Mouse (Mus musculus): ENCODE results near the gene A930004D18Rik.

DNA sequence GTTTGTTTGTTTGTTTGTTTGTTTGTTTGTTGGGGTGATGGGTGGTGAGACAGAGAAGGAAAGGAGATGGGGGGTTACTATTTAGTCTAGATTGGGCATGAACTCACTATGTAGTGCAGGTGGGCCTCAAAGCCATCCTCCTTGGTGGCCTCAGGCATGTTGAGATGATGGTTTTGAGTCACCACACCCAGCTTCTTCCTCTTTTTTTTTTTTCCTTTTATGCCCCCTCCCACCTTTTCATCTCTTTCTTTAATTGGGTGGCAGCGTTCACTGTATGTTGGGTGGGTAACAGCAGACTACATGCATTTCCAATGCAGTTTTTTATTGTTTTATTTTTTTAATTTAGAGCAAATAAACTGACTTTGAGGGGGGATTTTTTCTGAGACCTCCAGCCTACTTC, 20.9 kb downstream of the A930004D18Rik start:
- no peak for TF ChIP-seq CTCF (IDR thresholded peaks at IDR 0.05; ENCODE audit: borderline replicate concordance, extremely low read depth, insufficient read depth, insufficient read length)
- no peak for TF ChIP-seq POLR2A (IDR thresholded peaks at IDR 0.05; ENCODE audit: borderline replicate concordance, extremely low read depth, insufficient read depth, insufficient read length, poor library complexity, severe bottlenecking)

All from brain, embryonic 14.5 days (tissue).